Mouse (Mus musculus) liver, embryonic 11.5 days (tissue): ENCODE data around the gene Otop3. TPM values are rescaled to one million over a fixed set of nuclear protein-coding genes. Genes with fewer than 3 reads are reported as not detected.

Experiments used
- ATAC-seq: fragments of 200-750 bp; cut with Nextera tagmentation; replicated peaks from 2 replicates; pipeline ENCODE4 v1.8.0; 2017; ENCODE audit warnings: moderate number of reproducible peaks, mild to moderate bottlenecking, moderate TSS enrichment, moderate library complexity; ENCODE audit not compliant: low FRiP score
- DNase-seq: peaks from one replicate; pipeline ENCODE4 v3.0.0-alpha.2; 2017; ENCODE audit warnings: low spot score
- H3K27ac ChIP-seq: fragments of 300-500 bp; sonication (generic); 2 replicates; pipeline ENCODE4 v1.5.1; 2014; ENCODE audit warnings: mild to moderate bottlenecking, low read depth, low read length, control low read depth
- H3K27me3 ChIP-seq: fragments of 300-500 bp; sonication (generic); replicated peaks from 2 replicates; pipeline ENCODE4 v1.6.1; 2014; ENCODE audit warnings: low read length, mixed read lengths; ENCODE audit not compliant: control insufficient read depth, insufficient read depth
- H3K36me3 ChIP-seq: fragments of 300-500 bp; sonication (generic); 2 replicates; pipeline ENCODE4 v1.6.1; 2014; ENCODE audit warnings: mild to moderate bottlenecking, low read length, moderate library complexity, mixed read lengths; ENCODE audit not compliant: control insufficient read depth, insufficient read depth
- H3K4me1 ChIP-seq: fragments of 300-500 bp; sonication (generic); replicated peaks from 2 replicates; pipeline ENCODE4 v1.6.1; 2014; ENCODE audit warnings: low read length, mixed read lengths; ENCODE audit not compliant: control insufficient read depth, insufficient read depth
- H3K4me2 ChIP-seq: fragments of 300-500 bp; sonication (generic); 2 replicates; pipeline ENCODE4 v1.6.1; 2014; ENCODE audit warnings: mild to moderate bottlenecking, control low read depth, moderate library complexity
- H3K4me3 ChIP-seq: fragments of 300-500 bp; sonication (generic); 2 replicates; pipeline ENCODE4 v1.5.1; 2014; ENCODE audit warnings: low read depth, low read length, control low read depth
- H3K9ac ChIP-seq: fragments of 300-500 bp; sonication (generic); 2 replicates; pipeline ENCODE4 v1.6.1; 2014; ENCODE audit warnings: low read depth, low read length, control low read depth
- H3K9me3 ChIP-seq: fragments of 300-500 bp; sonication (generic); 2 replicates; pipeline ENCODE4 v1.6.1; 2016; ENCODE audit warnings: low read length, inconsistent platforms, mixed read lengths; ENCODE audit not compliant: control insufficient read depth
- WGBS: fragments of 180-500 bp; shearing (Covaris S2); extraction: QIAGEN DNeasy Blood & Tissue Kit; methylation state at CpG from one replicate; pipeline ENCODE4 v1.1.7; 2014; 5-methylcytosine and 5-hydroxymethylcytosine counted together
- polyA plus RNA-seq: library from polyadenylated mRNA; unstranded; fragments of >200 nt; fragmentation: Nextera tagmentation; extraction: Ambion mirVana; gene quantifications from 2 replicates; pipeline ENCODE4 v1.2.1, GENCODE M21; 2014

Otop3 gene
- polyA plus RNA-seq, 1 experiment from 2014 or later: not detected

GRCm38 (mm10) chr11:115366039-115366705, 31.6 kb downstream of the Otop3 start:
- DNase-seq: no peak
- no peak overlapping the region for H3K4me2 ChIP-seq

DNA sequence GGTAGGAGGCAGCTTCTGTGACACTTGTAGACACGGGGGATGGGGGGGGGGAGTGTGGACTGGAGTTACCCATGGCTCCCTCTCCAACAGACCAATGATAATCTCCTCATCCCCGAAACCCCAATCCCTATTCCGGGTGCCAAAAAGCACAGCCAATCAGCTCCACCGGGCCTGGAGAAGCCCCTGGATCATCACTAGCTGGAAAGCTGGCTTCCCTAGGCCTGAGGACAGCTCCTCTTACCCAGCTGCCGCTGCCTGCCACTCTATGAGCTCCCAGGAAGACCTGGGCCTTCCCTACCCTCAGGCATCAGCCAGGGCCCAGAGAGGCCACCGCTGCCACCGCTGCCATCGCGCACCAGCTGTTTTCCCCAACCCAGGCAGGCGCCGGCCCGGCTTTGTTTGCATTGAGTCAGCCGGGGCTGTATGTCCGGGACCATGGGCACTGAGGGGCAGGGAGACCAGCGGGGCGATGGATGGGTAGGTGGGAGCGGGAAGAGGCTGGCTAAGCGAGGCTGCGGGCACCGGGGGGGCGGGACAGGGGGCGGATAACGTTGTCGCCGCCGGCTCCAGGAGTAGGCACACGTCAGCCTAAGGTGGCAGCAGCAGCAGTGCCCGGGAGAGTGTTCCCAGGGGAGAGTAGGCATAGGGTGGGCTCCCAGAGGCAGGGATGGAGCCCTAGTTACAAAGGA, 32.3 kb downstream of the Otop3 start:
- ATAC-seq: 0 out of 2 replicates have a peak, but pooled peaks have one; percentile 10
- 6% methylated on average over 28 of the region's 28 CpGs for WGBS
- H3K27me3 ChIP-seq: peaks cover 41% of the 10 kb centered on the region

More at GRCm38 (mm10) chr11:115366039-115366705, 31.6 kb downstream of the Otop3 start:
- H3K27me3 ChIP-seq: peaks cover 34% of the 10 kb centered on the region
- no peak for ATAC-seq
- no peak overlapping the region for H3K9ac ChIP-seq
- no peak overlapping the region for H3K4me3 ChIP-seq
- no peaks in the 10 kb centered on the region for H3K36me3 ChIP-seq
- no peak overlapping the region for H3K27ac ChIP-seq
- 31% methylated on average over 7 of the region's 7 CpGs for WGBS
- H3K9me3 ChIP-seq: no peaks in the 10 kb centered on the region
- peaks cover 10% of the 10 kb centered on the region; the same call in 1 of the 2 replicates for H3K4me1 ChIP-seq

GRCm38 (mm10) chr11:115367395-115367944, 32.9 kb downstream of the Otop3 start, which contains the start of gene Hid1:
Gene Hid1, minus strand, starts transcription at chr11:115367756.
- H3K4me3 ChIP-seq: peak within 1 kb of the TSS; percentile 49
- peak; percentile 68 for DNase-seq
- 2% methylated on average over 38 of the region's 39 CpGs for WGBS
- H3K27me3 ChIP-seq: peaks cover 42% of the 10 kb centered on the region
- no peaks in the 10 kb centered on the region for H3K36me3 ChIP-seq
- H3K9me3 ChIP-seq: no peaks in the 10 kb centered on the region
- H3K4me1 ChIP-seq: peaks cover 10% of the 10 kb centered on the region; the same call in 1 of the 2 replicates
- H3K9ac ChIP-seq: peak within 1 kb of the TSS; percentile 16; the same call in 1 of the 2 replicates
- no peak within 1 kb of the TSS for H3K27ac ChIP-seq
- peak; percentile 62; the same call in 1 of the 2 replicates for ATAC-seq
- H3K4me2 ChIP-seq: peak within 1 kb of the TSS; percentile 89

More for the DNA sequence above, 32.3 kb downstream of the Otop3 start:
- DNase-seq: no peak
- Histone ChIP-seq H3K4me3 (peak overlapping the region; percentile 49), H3K4me1 (peaks cover 10% of the 10 kb centered on the region; the same call in 1 of the 2 replicates), H3K27ac (no peak overlapping the region), H3K9ac (peak overlapping the region; percentile 16; the same call in 1 of the 2 replicates), H3K9me3 (no peaks in the 10 kb centered on the region), H3K36me3 (no peaks in the 10 kb centered on the region), H3K4me2 (peak overlapping the region; percentile 89)

- H3K9ac ChIP-seq: no peak overlapping the region
- DNase-seq: no peak
- H3K4me1 ChIP-seq: peaks cover 14% of the 10 kb centered on the region
- no peaks in the 10 kb centered on the region for H3K9me3 ChIP-seq
- H3K36me3 ChIP-seq: no peaks in the 10 kb centered on the region
- no peak overlapping the region for H3K4me3 ChIP-seq
- no peak for ATAC-seq
- no peak overlapping the region for H3K27ac ChIP-seq
- WGBS: 48% methylated on average over 7 of the region's 7 CpGs
- peaks cover 68% of the 10 kb centered on the region for H3K27me3 ChIP-seq
- H3K4me2 ChIP-seq: no peak overlapping the region
These were observed 35.8 kb downstream of the Otop3 start for GRCm38 (mm10) chr11:115370368-115370767.

GRCm38 (mm10) chr11:115371354-115371753, 36.8 kb downstream of the Otop3 start:
- peaks cover 14% of the 10 kb centered on the region for H3K4me1 ChIP-seq
- no peak overlapping the region for H3K9ac ChIP-seq
- no peaks in the 10 kb centered on the region for H3K9me3 ChIP-seq
- DNase-seq (no peak), ATAC-seq (no peak)
- H3K4me3 ChIP-seq: no peak overlapping the region
- H3K36me3 ChIP-seq: no peaks in the 10 kb centered on the region
- H3K27me3 ChIP-seq: peaks cover 71% of the 10 kb centered on the region
- H3K4me2 ChIP-seq: no peak overlapping the region
- no peak overlapping the region for H3K27ac ChIP-seq
- 56% methylated on average over 8 of the region's 8 CpGs for WGBS

GRCm38 (mm10) chr11:115372015-115372414, 37.5 kb downstream of the Otop3 start:
- Histone ChIP-seq H3K9ac (no peak overlapping the region), H3K4me1 (peaks cover 11% of the 10 kb centered on the region), H3K27ac (no peak overlapping the region), H3K9me3 (no peaks in the 10 kb centered on the region), H3K36me3 (no peaks in the 10 kb centered on the region), H3K4me3 (no peak overlapping the region), H3K4me2 (no peak overlapping the region), H3K27me3 (peaks cover 64% of the 10 kb centered on the region)
- WGBS: 54% methylated on average over 1 of the region's 1 CpGs
- ATAC-seq: no peak
- no peak for DNase-seq

GRCm38 (mm10) chr11:115372737-115373136, 38.2 kb downstream of the Otop3 start:
- H3K27me3 ChIP-seq: peaks cover 57% of the 10 kb centered on the region
- no peaks in the 10 kb centered on the region for H3K9me3 ChIP-seq
- H3K36me3 ChIP-seq: no peaks in the 10 kb centered on the region
- H3K9ac ChIP-seq: no peak overlapping the region
- WGBS: 28% methylated on average over 2 of the region's 2 CpGs
- no peak for ATAC-seq
- DNase-seq: no peak
- H3K4me2 ChIP-seq: no peak overlapping the region
- no peak overlapping the region for H3K27ac ChIP-seq
- H3K4me1 ChIP-seq: peaks cover 4% of the 10 kb centered on the region; the same call in 1 of the 2 replicates
- no peak overlapping the region for H3K4me3 ChIP-seq

GRCm38 (mm10) chr11:115373805-115374694, 39.5 kb downstream of the Otop3 start:
- Histone ChIP-seq H3K4me2 (peak overlapping the region; percentile 49), H3K27ac (no peak overlapping the region), H3K9ac (peak overlapping the region; percentile 6; the same call in 1 of the 2 replicates), H3K4me1 (peaks cover 4% of the 10 kb centered on the region; the same call in 1 of the 2 replicates), H3K9me3 (no peaks in the 10 kb centered on the region), H3K4me3 (peak overlapping the region; percentile 32), H3K36me3 (no peaks in the 10 kb centered on the region), H3K27me3 (peaks cover 47% of the 10 kb centered on the region)
- ATAC-seq (no peak), DNase-seq (no peak)
- WGBS: 3% methylated on average over 30 of the region's 30 CpGs
